Mouse (Mus musculus) embryonic fibroblast, embryonic 13.5 days (primary cell): ENCODE results near the gene Col6a1. TPM values are rescaled to one million over a fixed set of nuclear protein-coding genes. Genes with fewer than 3 reads are reported as not detected.

Experiments used
- H3K27ac ChIP-seq: 2 replicates; pipeline ENCODE4 v1.5.1; 2012; ENCODE audit warnings: low read length, control low read depth, inconsistent platforms; ENCODE audit not compliant: insufficient read depth
- H3K4me1 ChIP-seq: 2 replicates; pipeline ENCODE4 v1.6.1; 2011; ENCODE audit warnings: low read length; ENCODE audit not compliant: control insufficient read depth, insufficient read depth
- H3K4me3 ChIP-seq: 2 replicates; pipeline ENCODE4 v1.5.1; 2011; ENCODE audit warnings: mild to moderate bottlenecking, control low read depth, low read length; ENCODE audit not compliant: insufficient read depth
- CTCF ChIP-seq: IDR thresholded peaks from 2 replicates; pipeline ENCODE4 v1.5.1; 2011; ENCODE audit warnings: mild to moderate bottlenecking, control low read depth, low read length, moderate library complexity, borderline replicate concordance; ENCODE audit not compliant: insufficient read depth
- POLR2A ChIP-seq: IDR thresholded peaks from 2 replicates; pipeline ENCODE4 v1.6.1; 2011; ENCODE audit warnings: low read depth, mild to moderate bottlenecking, control low read depth, low read length, moderate library complexity
- polyA plus RNA-seq: library from polyadenylated mRNA; stranded (reverse); fragments of >200 nt; gene quantifications from 2 replicates; pipeline ENCODE4 v1.2.4, GENCODE M21; 2011; ENCODE audit warnings: low read depth; ENCODE audit not compliant: missing spikeins, insufficient read length

Gene Col6a1
- polyA plus RNA-seq, 1 experiment = 923 TPM

GRCm38 (mm10) chr10:76711331-76711730, 14.6 kb downstream of the Col6a1 start:
- Histone ChIP-seq H3K27ac (no peak overlapping the region), H3K4me3 (no peak overlapping the region), H3K4me1 (no peaks in the 10 kb centered on the region)
- no peak for TF ChIP-seq POLR2A
- TF ChIP-seq CTCF = no peak

GRCm38 (mm10) chr10:76708465-76708864, 17.5 kb downstream of the Col6a1 start:
- H3K27ac ChIP-seq = no peak overlapping the region
- H3K4me1 ChIP-seq = no peaks in the 10 kb centered on the region
- TF ChIP-seq POLR2A (no peak), CTCF (no peak)
- H3K4me3 ChIP-seq = no peak overlapping the region

DNA sequence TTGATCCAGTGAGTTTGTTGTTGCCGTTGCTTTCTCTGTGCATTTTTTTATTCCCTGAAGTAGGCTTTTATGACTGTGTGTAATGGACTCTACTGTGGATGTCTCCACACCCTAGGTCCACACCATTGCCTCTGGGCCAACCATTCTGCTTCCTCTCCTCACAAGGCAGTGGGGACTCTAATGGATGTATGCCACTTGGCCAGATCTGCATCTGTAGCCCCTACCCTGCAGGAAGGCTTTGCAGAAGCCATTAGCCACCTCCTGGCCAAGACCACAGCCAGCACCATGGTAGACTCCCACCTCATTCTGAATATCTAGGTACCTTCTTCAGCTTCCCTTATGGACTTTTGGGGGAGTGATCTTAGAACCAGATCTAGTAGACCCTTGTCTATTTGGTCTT, 18.4 kb downstream of the Col6a1 start:
- H3K27ac ChIP-seq = 0 out of 2 replicates have a peak overlapping the region, but pooled peaks have one; percentile 17
- no peak overlapping the region for H3K4me3 ChIP-seq
- no peaks in the 10 kb centered on the region for H3K4me1 ChIP-seq
- TF ChIP-seq POLR2A = peak; percentile 62
- TF ChIP-seq CTCF = no peak

DNA sequence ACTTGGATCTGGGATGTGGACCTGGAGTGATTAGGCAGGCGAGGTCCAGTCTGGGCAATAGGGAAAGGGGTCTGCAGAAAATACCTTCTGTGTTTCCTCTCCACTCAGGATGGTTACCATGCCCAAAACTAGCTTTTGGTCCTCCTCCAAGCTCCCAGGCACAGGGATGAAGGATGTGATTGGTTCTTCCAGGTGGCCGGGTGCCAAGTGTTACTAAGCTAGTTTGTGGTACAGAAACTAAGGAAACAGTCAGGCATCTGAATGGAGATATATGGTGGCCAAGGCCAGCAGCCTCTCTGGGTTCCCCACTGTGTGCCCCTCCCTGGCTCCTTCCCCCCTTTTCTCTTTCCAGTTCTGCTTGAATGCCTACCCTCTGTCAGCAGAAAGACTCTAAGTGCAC, 19.0 kb downstream of the Col6a1 start:
- H3K4me1 ChIP-seq = no peaks in the 10 kb centered on the region
- H3K4me3 ChIP-seq = no peak overlapping the region
- TF ChIP-seq CTCF (no peak), POLR2A (no peak)
- peak overlapping the region; percentile 6 for H3K27ac ChIP-seq

DNA sequence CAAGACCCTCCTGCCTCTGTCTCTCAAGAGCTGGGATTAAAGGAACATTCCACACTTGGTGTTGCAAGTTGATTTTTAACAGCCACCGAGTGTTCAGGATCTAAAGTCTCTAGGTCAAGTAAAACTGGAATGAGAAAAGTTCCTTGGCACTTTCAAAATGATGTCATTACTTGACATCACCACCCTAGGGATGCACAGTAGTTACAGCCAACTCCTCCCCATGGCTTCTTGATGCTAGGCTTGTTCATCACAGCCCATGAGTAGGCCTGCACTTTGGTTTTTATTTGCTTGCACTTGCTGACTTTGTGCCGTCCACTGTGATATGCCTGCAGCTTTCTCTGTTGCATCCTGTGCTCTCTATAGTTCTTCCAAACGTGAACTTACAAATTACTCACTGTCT, 21.6 kb downstream of the Col6a1 start:
- no peak overlapping the region for H3K27ac ChIP-seq
- H3K4me3 ChIP-seq = no peak overlapping the region
- H3K4me1 ChIP-seq = no peaks in the 10 kb centered on the region
- TF ChIP-seq POLR2A = no peak
- TF ChIP-seq CTCF = no peak

GRCm38 (mm10) chr10:76701446-76701845, 24.5 kb downstream of the Col6a1 start:
- H3K27ac ChIP-seq = no peak overlapping the region
- TF ChIP-seq CTCF (no peak), POLR2A (no peak)
- no peak overlapping the region for H3K4me3 ChIP-seq
- no peaks in the 10 kb centered on the region for H3K4me1 ChIP-seq

DNA sequence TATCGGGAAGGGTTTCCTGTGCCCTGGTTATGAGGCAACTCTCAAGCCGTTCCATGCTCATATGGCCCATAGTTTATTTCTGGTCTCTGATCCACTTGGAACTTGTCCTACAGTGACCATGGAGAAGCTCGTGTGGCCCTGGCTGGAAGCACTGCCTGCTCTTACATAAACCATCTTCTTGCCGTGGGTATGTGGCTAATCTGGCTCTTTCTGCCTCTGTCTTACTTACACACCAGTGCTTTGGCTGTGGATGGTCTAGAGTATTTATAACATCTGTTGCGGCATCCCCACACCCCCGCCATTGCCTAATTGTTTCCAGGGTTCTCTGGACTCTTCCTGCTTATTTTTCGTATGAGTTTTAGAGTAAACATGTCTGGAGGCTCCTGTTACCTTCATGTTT, 26.2 kb downstream of the Col6a1 start:
- H3K4me3 ChIP-seq = no peak overlapping the region
- H3K4me1 ChIP-seq = no peaks in the 10 kb centered on the region
- no peak for TF ChIP-seq POLR2A
- no peak for TF ChIP-seq CTCF
- no peak overlapping the region for H3K27ac ChIP-seq

GRCm38 (mm10) chr10:76695283-76695885, 30.6 kb downstream of the Col6a1 start:
- Histone ChIP-seq H3K4me3 (no peak overlapping the region), H3K27ac (no peak overlapping the region), H3K4me1 (peaks cover 5% of the 10 kb centered on the region; the same call in 1 of the 2 replicates)
- TF ChIP-seq POLR2A (no peak), CTCF (no peak)

- TF ChIP-seq POLR2A (no peak), CTCF (no peak)
- Histone ChIP-seq H3K4me1 (peaks cover 5% of the 10 kb centered on the region; the same call in 1 of the 2 replicates), H3K27ac (no peak overlapping the region), H3K4me3 (no peak overlapping the region)
Measured at GRCm38 (mm10) chr10:76694765-76695164, 31.2 kb downstream of the Col6a1 start.

DNA sequence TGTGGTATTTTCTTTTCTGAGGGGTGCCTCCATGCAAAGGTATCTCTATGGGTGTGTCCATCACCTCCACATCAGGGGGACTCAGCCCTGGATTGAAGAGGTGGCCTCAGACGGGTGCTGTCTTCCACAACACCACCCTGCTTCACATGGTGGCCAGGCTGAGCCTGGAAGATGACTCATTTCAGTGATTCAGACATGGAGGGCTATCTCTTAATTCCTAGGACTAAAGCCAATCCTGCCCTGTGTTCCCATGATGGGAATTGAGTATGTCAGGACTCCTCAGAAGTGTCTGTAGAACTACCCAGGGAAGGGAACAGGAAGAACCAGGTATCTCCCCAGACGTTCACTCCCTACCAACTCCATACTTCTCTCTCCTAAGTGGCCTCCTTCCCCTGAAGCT, 32.5 kb downstream of the Col6a1 start:
- Histone ChIP-seq H3K27ac (no peak overlapping the region), H3K4me1 (peaks cover 5% of the 10 kb centered on the region; the same call in 1 of the 2 replicates), H3K4me3 (no peak overlapping the region)
- TF ChIP-seq POLR2A (no peak), CTCF (no peak)
